Mouse (Mus musculus) testis, adult 2 months (tissue): ENCODE measurements at regions not wholly inside any gene's neighbourhood (a gene's known extent, or its start where the extent isn't known, plus 50 kb on each side); places are given as distances from the start of the nearest gene placed in this dataset.

Experiments
- H3K27ac ChIP-seq: fragments of 200-500 bp; 2 replicates; pipeline ENCODE4 v1.5.1; 2012; ENCODE audit warnings: low read depth, low read length; ENCODE audit not compliant: control insufficient read depth, insufficient read depth
- H3K27me3 ChIP-seq: fragments of 200-500 bp; 2 replicates; pipeline ENCODE4 v1.6.1; 2012; ENCODE audit warnings: mild to moderate bottlenecking, low read length, moderate library complexity; ENCODE audit not compliant: control insufficient read depth, insufficient read depth
- H3K36me3 ChIP-seq: fragments of 200-500 bp; 2 replicates; pipeline ENCODE4 v1.6.1; 2012; ENCODE audit warnings: mild to moderate bottlenecking, low read length; ENCODE audit not compliant: control insufficient read depth, insufficient read depth
- H3K4me1 ChIP-seq: fragments of 200-500 bp; 2 replicates; pipeline ENCODE4 v1.6.1; 2012; ENCODE audit warnings: low read length; ENCODE audit not compliant: control insufficient read depth, insufficient read depth
- H3K4me3 ChIP-seq: fragments of 200-500 bp; 2 replicates; pipeline ENCODE4 v1.5.1; 2012; ENCODE audit warnings: low read depth, mild to moderate bottlenecking, low read length, moderate library complexity, mixed read lengths; ENCODE audit not compliant: control insufficient read depth
- CTCF ChIP-seq: fragments of 200-500 bp; IDR thresholded peaks from 2 replicates; pipeline ENCODE4 v1.5.1; 2012; ENCODE audit warnings: low read depth, mild to moderate bottlenecking, inconsistent platforms, low read length, moderate library complexity; ENCODE audit not compliant: control insufficient read depth, insufficient read depth, insufficient replicate concordance
- POLR2A ChIP-seq: fragments of 200-500 bp; IDR thresholded peaks from 2 replicates; pipeline ENCODE4 v1.6.1; 2012; ENCODE audit warnings: low read depth, mild to moderate bottlenecking, inconsistent platforms, low read length, moderate library complexity; ENCODE audit not compliant: control insufficient read depth

DNA sequence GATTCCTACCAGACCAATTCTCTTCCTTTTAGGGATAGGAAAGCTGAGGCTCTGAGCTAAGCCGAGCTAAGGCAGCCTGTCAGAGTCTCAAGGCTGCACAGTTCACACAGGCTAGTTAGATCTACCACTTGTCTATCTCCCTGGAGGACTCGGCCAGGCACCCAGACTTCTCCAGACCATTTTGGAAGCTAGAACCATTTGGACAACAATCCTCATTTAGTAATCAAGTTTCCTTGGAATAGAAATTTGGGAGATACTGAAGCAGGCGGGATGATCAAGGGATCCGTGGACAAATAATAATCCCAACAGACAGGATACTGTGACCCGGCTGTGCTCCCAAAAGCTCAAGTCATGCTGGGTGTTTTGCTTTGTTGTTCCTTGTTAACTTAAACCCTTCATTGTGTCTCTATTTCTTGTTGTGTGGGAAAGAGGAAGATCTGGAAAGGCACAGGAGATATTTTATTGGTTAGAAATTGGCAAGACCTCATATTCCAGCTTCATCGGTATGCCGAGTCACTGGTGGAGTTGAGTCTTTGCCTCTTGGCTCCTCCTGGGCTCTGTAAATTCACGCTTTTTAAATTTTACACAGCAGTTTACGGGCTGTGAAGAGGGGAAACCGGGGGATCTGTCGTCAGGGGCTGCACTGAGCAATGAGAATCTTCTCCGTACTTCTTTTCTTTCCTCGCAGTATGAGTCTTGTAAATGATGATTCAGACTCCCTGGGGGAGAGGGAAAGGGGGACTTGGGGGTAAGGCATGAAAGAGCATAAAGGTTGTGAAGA is 444.2 kb upstream of the Tnp1 start:
- TF ChIP-seq POLR2A (no peak), CTCF (no peak)
- H3K27ac ChIP-seq = no peak overlapping the region
- no peak overlapping the region for H3K4me3 ChIP-seq
- no peaks in the 10 kb centered on the region for H3K27me3 ChIP-seq
- no peaks in the 10 kb centered on the region for H3K4me1 ChIP-seq
- no peaks in the 10 kb centered on the region for H3K36me3 ChIP-seq

DNA sequence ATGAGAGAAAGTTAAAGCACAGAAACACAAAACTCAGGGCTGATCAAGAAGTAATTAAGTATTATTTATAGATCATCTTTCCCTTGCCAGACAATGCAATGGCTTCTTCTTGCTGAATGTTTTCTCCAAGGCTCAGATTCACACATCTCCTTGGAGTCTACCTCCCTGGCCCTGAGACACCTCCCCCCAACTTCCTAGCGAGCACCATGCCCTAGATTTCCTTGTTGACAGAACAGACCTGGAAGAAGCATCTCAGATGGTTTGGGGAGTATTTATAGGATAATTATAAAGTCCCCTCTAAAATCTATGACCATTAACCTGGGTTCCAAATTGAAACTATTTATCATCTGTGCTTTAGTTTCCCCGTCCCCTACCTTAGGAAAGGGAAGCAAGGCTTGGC is 441.6 kb upstream of the Tnp1 start:
- no peak overlapping the region for H3K4me3 ChIP-seq
- H3K27me3 ChIP-seq = no peaks in the 10 kb centered on the region

GRCm38 (mm10) chr1:73456359-73457062 is 440.8 kb upstream of the Tnp1 start:
- Histone ChIP-seq H3K27ac (no peak overlapping the region), H3K4me1 (no peaks in the 10 kb centered on the region), H3K36me3 (no peaks in the 10 kb centered on the region), H3K27me3 (no peaks in the 10 kb centered on the region), H3K4me3 (no peak overlapping the region)
- no peak for TF ChIP-seq CTCF
- TF ChIP-seq POLR2A = no peak

More for the DNA sequence above, 441.6 kb upstream of the Tnp1 start:
- H3K36me3 ChIP-seq = no peaks in the 10 kb centered on the region
- TF ChIP-seq CTCF = no peak
- TF ChIP-seq POLR2A = no peak
- no peak overlapping the region for H3K27ac ChIP-seq
- H3K4me1 ChIP-seq = no peaks in the 10 kb centered on the region

GRCm38 (mm10) chr1:73444216-73444890 is 428.6 kb upstream of the Tnp1 start:
- no peak for TF ChIP-seq CTCF
- TF ChIP-seq POLR2A = no peak
- Histone ChIP-seq H3K36me3 (no peaks in the 10 kb centered on the region), H3K4me3 (no peak overlapping the region), H3K27ac (no peak overlapping the region), H3K4me1 (no peaks in the 10 kb centered on the region), H3K27me3 (no peaks in the 10 kb centered on the region)

DNA sequence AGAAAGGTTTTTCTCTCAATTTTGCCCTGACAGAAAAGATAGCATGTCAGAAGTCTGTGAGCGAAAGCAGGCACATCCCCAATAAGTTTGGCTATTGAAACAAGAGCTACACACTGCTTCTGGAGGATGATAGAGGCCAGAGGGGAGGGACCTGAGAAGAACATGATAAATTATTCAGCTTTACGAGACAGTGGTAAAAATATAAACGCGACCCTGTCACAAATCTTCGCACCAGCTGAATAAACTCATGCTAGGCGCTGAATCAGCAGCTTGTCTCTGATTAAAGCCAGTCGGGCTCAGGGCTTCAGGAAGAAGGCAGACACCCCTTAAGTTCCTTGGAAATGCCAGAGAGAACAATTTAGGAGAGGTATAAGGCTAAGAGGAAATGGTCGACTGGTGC is 422.7 kb upstream of the Tnp1 start:
- no peak for TF ChIP-seq POLR2A
- no peak for TF ChIP-seq CTCF
- Histone ChIP-seq H3K4me1 (no peaks in the 10 kb centered on the region), H3K27ac (no peak overlapping the region), H3K4me3 (no peak overlapping the region), H3K27me3 (no peaks in the 10 kb centered on the region), H3K36me3 (no peaks in the 10 kb centered on the region)

DNA sequence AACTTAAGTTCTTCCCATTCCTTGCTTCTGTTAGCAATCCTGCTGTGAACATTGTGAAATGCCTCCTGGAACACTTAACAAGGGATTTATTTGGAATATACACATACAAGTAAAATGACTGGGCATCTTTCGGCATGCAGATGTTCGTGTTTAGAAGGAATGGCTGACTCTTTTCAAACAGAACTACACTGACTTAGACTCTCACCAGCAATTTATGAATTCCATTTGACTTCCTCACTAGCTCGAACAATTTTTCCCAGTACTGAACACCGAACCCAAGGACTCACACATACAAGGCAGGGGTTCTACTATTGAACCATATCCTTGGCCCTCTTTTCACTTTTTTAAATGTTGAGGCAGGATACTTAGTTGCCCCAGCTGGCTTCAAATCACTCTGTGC is 412.4 kb upstream of the Tnp1 start:
- Histone ChIP-seq H3K4me1 (no peaks in the 10 kb centered on the region), H3K27ac (no peak overlapping the region), H3K27me3 (no peaks in the 10 kb centered on the region), H3K4me3 (no peak overlapping the region), H3K36me3 (no peaks in the 10 kb centered on the region)
- TF ChIP-seq POLR2A (no peak), CTCF (no peak)

DNA sequence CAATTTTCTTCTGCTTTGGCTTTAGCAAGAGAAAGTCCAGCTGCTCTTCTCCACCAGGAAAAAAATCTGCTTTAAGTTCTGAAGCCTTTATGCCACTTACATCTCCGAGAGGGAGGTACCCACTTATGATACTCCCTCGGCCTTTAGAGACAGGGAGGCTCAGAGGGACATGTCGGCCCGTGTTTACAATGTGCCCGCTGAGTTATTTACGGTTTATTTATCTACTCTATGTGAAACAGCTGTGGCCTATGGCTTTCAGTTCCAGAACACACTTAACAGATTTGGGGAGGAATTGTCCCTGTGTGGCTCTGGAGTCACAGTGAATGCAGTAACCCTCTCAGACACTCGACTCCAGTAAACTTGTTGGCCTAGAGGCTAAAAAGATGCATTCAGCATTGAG is 409.3 kb upstream of the Tnp1 start:
- TF ChIP-seq CTCF (no peak), POLR2A (no peak)
- H3K27ac ChIP-seq = no peak overlapping the region
- H3K27me3 ChIP-seq = no peaks in the 10 kb centered on the region
- H3K4me3 ChIP-seq = no peak overlapping the region
- H3K36me3 ChIP-seq = no peaks in the 10 kb centered on the region
- H3K4me1 ChIP-seq = no peaks in the 10 kb centered on the region
